Mouse (Mus musculus) CH12.LX (cell line): ENCODE data around the gene Stk32c. TPM values are rescaled to one million over a fixed set of nuclear protein-coding genes. Genes with fewer than 3 reads are reported as not detected.
A peak's percentile ranks its signal among the peaks of the same experiment; 100 is the strongest.

Experiments used
- DNase-seq: peaks from one replicate; pipeline ENCODE4 v3.0.0-alpha.2; 2013; ENCODE audit errors: extremely low read depth
- H3K27ac ChIP-seq: 2 replicates; pipeline ENCODE4 v1.5.1; 2012; ENCODE audit warnings: low read depth, mild to moderate bottlenecking, control low read depth, moderate library complexity; ENCODE audit not compliant: insufficient read depth
- H3K27me3 ChIP-seq: replicated peaks from 2 replicates; pipeline ENCODE3; 2012; ENCODE audit warnings: inconsistent platforms
- H3K36me3 ChIP-seq, 2 experiments: replicated peaks in 1 of 2; 2 replicates each; pipeline versions ENCODE3 to v1.6.1; 2012; ENCODE audit warnings: inconsistent platforms in 1 of 2, low read length in 1 of 2, mild to moderate bottlenecking in 1 of 2, mixed read lengths in 1 of 2, moderate library complexity in 1 of 2; ENCODE audit not compliant: control insufficient read depth in 1 of 2, insufficient read depth in 1 of 2
- H3K4me1 ChIP-seq, 2 experiments: 2 replicates each; pipeline ENCODE4 v1.6.1; 2012; ENCODE audit warnings: inconsistent platforms in 1 of 2, moderate library complexity in 1 of 2; ENCODE audit not compliant: insufficient read depth in 2 of 2, control insufficient read depth in 1 of 2
- H3K4me2 ChIP-seq: 2 replicates; pipeline ENCODE4 v1.6.1; 2012; ENCODE audit warnings: low read depth, mild to moderate bottlenecking, control low read depth; ENCODE audit not compliant: poor library complexity, insufficient read depth, severe bottlenecking
- H3K4me3 ChIP-seq, 3 experiments: fragments of 150-350 bp in 1 of 3; sonication (generic) in 1 of 3; replicated peaks in 1 of 3; 2 replicates each; pipeline versions ENCODE3 to v1.5.1; 2011 to 2012; ENCODE audit warnings: low read depth in 2 of 3, low read length in 2 of 3, mild to moderate bottlenecking in 2 of 3, moderate library complexity in 2 of 3, control low read depth in 1 of 3, improper control_type of control experiment in 1 of 3, inconsistent platforms in 1 of 3, mixed read lengths in 1 of 3; ENCODE audit not compliant: poor library complexity in 1 of 3
- H3K79me2 ChIP-seq: replicated peaks from 2 replicates; pipeline ENCODE4 v1.6.1; 2012; ENCODE audit warnings: mild to moderate bottlenecking, moderate library complexity; ENCODE audit not compliant: control insufficient read depth, poor library complexity, insufficient read depth, severe bottlenecking; ENCODE audit errors: extremely low read depth
- H3K9ac ChIP-seq: 2 replicates; pipeline ENCODE4 v1.6.1; 2012; ENCODE audit warnings: low read depth, mild to moderate bottlenecking, control low read depth, moderate library complexity; ENCODE audit not compliant: insufficient read depth
- H3K9me3 ChIP-seq: replicated peaks from 2 replicates; pipeline ENCODE3; 2012; ENCODE audit warnings: low read length, inconsistent platforms, mixed read lengths
- BHLHE40 ChIP-seq: IDR thresholded peaks from 2 replicates; pipeline ENCODE4 v1.6.1; 2011; ENCODE audit warnings: mild to moderate bottlenecking, low read depth, low read length, improper control_type of control experiment
- CTCF ChIP-seq, 2 experiments: IDR thresholded peaks in 1 of 2; conservative IDR thresholded peaks in 1 of 2; 2 replicates each; pipeline ENCODE4 v1.5.1; 2011 to 2012; ENCODE audit warnings: low read depth in 2 of 2, low read length in 2 of 2, improper control_type of control experiment in 1 of 2, inconsistent platforms in 1 of 2, mild to moderate bottlenecking in 1 of 2, moderate library complexity in 1 of 2
- ETS1 ChIP-seq: conservative IDR thresholded peaks from 2 replicates; pipeline ENCODE4 v1.6.1; 2012; ENCODE audit warnings: low read depth, mild to moderate bottlenecking, inconsistent platforms, low read length, improper control_type of control experiment, moderate library complexity
- HCFC1 ChIP-seq: IDR thresholded peaks from 2 replicates; pipeline ENCODE4 v1.6.1; 2012; ENCODE audit warnings: low read depth, mild to moderate bottlenecking, inconsistent platforms, low read length, improper control_type of control experiment
- MAX ChIP-seq: IDR thresholded peaks from 2 replicates; pipeline ENCODE4 v1.6.1; 2011; ENCODE audit warnings: low read length, improper control_type of control experiment
- MAZ ChIP-seq: IDR thresholded peaks from 2 replicates; pipeline ENCODE4 v1.6.1; 2012; ENCODE audit warnings: low read depth, mild to moderate bottlenecking, inconsistent platforms, low read length, improper control_type of control experiment, moderate library complexity
- MYC ChIP-seq: IDR thresholded peaks from 2 replicates; pipeline ENCODE4 v1.6.1; 2011; ENCODE audit warnings: low read depth, mild to moderate bottlenecking, improper control_type of control experiment, low read length
- NELFE ChIP-seq: IDR thresholded peaks from 2 replicates; pipeline ENCODE4 v1.6.1; 2011; ENCODE audit warnings: low read depth, low read length, improper control_type of control experiment
- NRF1 ChIP-seq: IDR thresholded peaks from 2 replicates; pipeline ENCODE4 v1.6.1; 2014; ENCODE audit warnings: low read depth, mild to moderate bottlenecking, inconsistent platforms, low read length, improper control_type of control experiment, moderate library complexity
- RCOR1 ChIP-seq: conservative IDR thresholded peaks from 2 replicates; pipeline ENCODE4 v1.6.1; 2012; ENCODE audit warnings: low read depth, mild to moderate bottlenecking, inconsistent platforms, low read length, improper control_type of control experiment
- SIN3A ChIP-seq: IDR thresholded peaks from 2 replicates; pipeline ENCODE4 v1.6.1; 2012; ENCODE audit warnings: low read length, improper control_type of control experiment, inconsistent platforms
- SMC3 ChIP-seq: IDR thresholded peaks from 2 replicates; pipeline ENCODE4 v1.6.1; 2011; ENCODE audit warnings: low read depth, low read length, improper control_type of control experiment
- TBP ChIP-seq: conservative IDR thresholded peaks from 2 replicates; pipeline ENCODE4 v1.6.1; 2011; ENCODE audit warnings: low read depth, low read length, improper control_type of control experiment
- ZNF384 ChIP-seq: IDR thresholded peaks from 2 replicates; pipeline ENCODE4 v1.6.1; 2012; ENCODE audit warnings: low read depth, low read length, improper control_type of control experiment, inconsistent platforms
- dilution Hi-C: fragments of 300-500 bp; cut with MboI; formaldehyde crosslinking; loops from 2 replicates; pipeline ENCODE4 v1.14.3; 2020; ENCODE audit warnings: low sequenced_read_pairs; ENCODE audit not compliant: extremely low pct_unique_long_range_greater_than_20kb, extremely low pct_ligation_motif_present
- in situ Hi-C: fragments of 300-500 bp; cut with MboI; formaldehyde crosslinking; loops from 3 replicates; pipeline ENCODE4 v1.14.3; 2019; ENCODE audit warnings: low sequenced_read_pairs, low pct_ligation_motif_present, low pct_unique_long_range_greater_than_20kb, mixed read lengths
- polyA plus RNA-seq: library from polyadenylated mRNA; unstranded; fragments of >175 nt; gene quantifications from 2 replicates; pipeline ENCODE4 v1.2.1, GENCODE M21; 2012; ENCODE audit warnings: low read depth; ENCODE audit not compliant: insufficient read length
- total RNA-seq, 2 experiments: library from RNA; depleted of rRNA; stranded (reverse); fragments of 300-350 nt in 1 of 2; fragments of >200 nt in 1 of 2; gene quantifications; 2 replicates each; pipeline ENCODE4 v1.2.3; 2012 to 2014

The Stk32c gene
- total and polyA plus RNA-seq, 3 experiments, result not detected

GRCm38 (mm10) chr7:139251881-139252301, 38.8 kb upstream of the Stk32c start:
- H3K27ac ChIP-seq, result no peak overlapping the region
- H3K4me2 ChIP-seq, result no peak overlapping the region
- no peak for DNase-seq
- no peak for TF ChIP-seq ZNF384
- TF ChIP-seq BHLHE40, result no peak
- no peak for TF ChIP-seq NELFE
- no peak for TF ChIP-seq RCOR1
- TF ChIP-seq TBP, result no peak
- TF ChIP-seq HCFC1, result no peak
- TF ChIP-seq SMC3, result no peak
- no peak for TF ChIP-seq NRF1
- no peak for TF ChIP-seq ETS1
- TF ChIP-seq MAX, result no peak
- no peak for TF ChIP-seq MAZ
- no peak for TF ChIP-seq MYC
- no peak for TF ChIP-seq CTCF (conservative IDR thresholded peaks at IDR 0.05 in 1 of 2, IDR thresholded peaks at IDR 0.05 in 1 of 2; ENCODE audit: low read depth in 2 of 2, low read length in 2 of 2)
- dilution Hi-C loops (no loop called here), in situ Hi-C loops (no loop called here)
- H3K79me2 ChIP-seq, result no peaks in the 10 kb centered on the region
- H3K4me1 ChIP-seq, result peaks cover 0 to 12% of the 10 kb centered on the region in 2 experiments; a peak in 3 of 4 replicates
- H3K4me3 ChIP-seq, result no peak overlapping the region
- no peaks in the 10 kb centered on the region for H3K9me3 ChIP-seq
- H3K9ac ChIP-seq, result no peak overlapping the region
- peaks cover 98% of the 10 kb centered on the region for H3K27me3 ChIP-seq
- H3K36me3 ChIP-seq, result no peaks in the 10 kb centered on the region

- Histone ChIP-seq H3K4me3 (no peak overlapping the region), H3K9me3 (no peaks in the 10 kb centered on the region)
- in situ Hi-C loops, result no loop called here
Measured at GRCm38 (mm10) chr7:139249406-139250210, 36.5 kb upstream of the Stk32c start.

More at GRCm38 (mm10) chr7:139249406-139250210, 36.5 kb upstream of the Stk32c start:
- H3K27ac ChIP-seq, result no peak overlapping the region
- no peaks in the 10 kb centered on the region for H3K79me2 ChIP-seq
- no peaks in the 10 kb centered on the region for H3K36me3 ChIP-seq
- H3K4me1 ChIP-seq, result peaks cover 0 to 12% of the 10 kb centered on the region in 2 experiments; a peak in 3 of 4 replicates
- TF ChIP-seq SIN3A (no peak), BHLHE40 (0 out of 2 replicates have a peak, but pooled peaks have one; percentile 23)
- TF ChIP-seq, all 38 proteins: peak for 1
- dilution Hi-C loops, result no loop called here
- Histone ChIP-seq H3K27me3 (peaks cover 97% of the 10 kb centered on the region), H3K9ac (no peak overlapping the region), H3K4me2 (no peak overlapping the region)
- no peak for DNase-seq
